Mouse (Mus musculus) lung, adult 2 months (tissue): Measurements from ENCODE around the gene Actl10. TPM values are rescaled to one million over a fixed set of nuclear protein-coding genes. Genes with fewer than 3 reads are reported as not detected.

Source experiments
- DNase-seq: peaks from one replicate; pipeline ENCODE4 v3.0.0; 2022
- H3K4me1 ChIP-seq: fragments of 200-500 bp; 2 replicates; pipeline ENCODE4 v1.6.1; 2011; ENCODE audit warnings: low read length; ENCODE audit not compliant: control insufficient read depth, insufficient read depth
- H3K4me3 ChIP-seq: fragments of 200-500 bp; replicated peaks from 2 replicates; pipeline ENCODE3; 2011; ENCODE audit warnings: low read depth, mild to moderate bottlenecking, control low read depth, low read length; ENCODE audit errors: extremely low read depth
- CTCF ChIP-seq: fragments of 200-500 bp; IDR thresholded peaks from 2 replicates; pipeline ENCODE4 v1.5.1; 2011; ENCODE audit warnings: mild to moderate bottlenecking, low read length, control low read depth; ENCODE audit not compliant: insufficient read depth
- POLR2A ChIP-seq: fragments of 200-500 bp; IDR thresholded peaks from 2 replicates; pipeline ENCODE4 v1.6.1; 2011; ENCODE audit warnings: low read depth, mild to moderate bottlenecking, control low read depth, low read length, borderline replicate concordance; ENCODE audit errors: extremely low read depth
- WGBS: fragments of 180-500 bp; shearing (Covaris S2); methylation state at CpG from one replicate; pipeline ENCODE4 v1.1.7; 2018; 5-methylcytosine and 5-hydroxymethylcytosine counted together
- polyA plus RNA-seq: library from polyadenylated mRNA; depleted of rRNA; stranded (reverse); fragments of >200 nt; gene quantifications from 2 replicates; pipeline ENCODE4 v1.2.3, GENCODE M21; 2012

Gene Actl10
- polyA plus RNA-seq, 1 experiment = 0.07 TPM

- H3K4me3 ChIP-seq = no peak overlapping the region
- 67% methylated on average over 3 of the region's 3 CpGs for WGBS
- no peak for TF ChIP-seq CTCF
- no peak for TF ChIP-seq POLR2A
- DNase-seq = no peak
- no peaks in the 10 kb centered on the region for H3K4me1 ChIP-seq
Observed at GRCm38 (mm10) chr2:154526531-154526930, 25.0 kb upstream of the Actl10 start.

- no peak overlapping the region for H3K4me3 ChIP-seq
- WGBS = 85% methylated on average over 3 of the region's 3 CpGs
- no peak for TF ChIP-seq CTCF
- no peak for TF ChIP-seq POLR2A
- DNase-seq = no peak
- no peaks in the 10 kb centered on the region for H3K4me1 ChIP-seq
Observed at GRCm38 (mm10) chr2:154532888-154533287, 18.7 kb upstream of the Actl10 start.

- no peaks in the 10 kb centered on the region for H3K4me1 ChIP-seq
- DNase-seq = no peak
- no peak for TF ChIP-seq POLR2A
- TF ChIP-seq CTCF = no peak
- H3K4me3 ChIP-seq = no peak overlapping the region
- 89% methylated on average over 12 of the region's 12 CpGs for WGBS
Observed at GRCm38 (mm10) chr2:154534704-154535270, 16.8 kb upstream of the Actl10 start.

- H3K4me3 ChIP-seq = no peak overlapping the region
- no peaks in the 10 kb centered on the region for H3K4me1 ChIP-seq
- no peak for TF ChIP-seq POLR2A
- TF ChIP-seq CTCF = no peak
- DNase-seq = no peak
- WGBS = 53% methylated on average over 2 of the region's 2 CpGs
Observed at GRCm38 (mm10) chr2:154538310-154538709, 13.3 kb upstream of the Actl10 start.

- TF ChIP-seq POLR2A (no peak), CTCF (no peak)
- no peak for DNase-seq
- Histone ChIP-seq H3K4me1 (no peaks in the 10 kb centered on the region), H3K4me3 (no peak overlapping the region)
- 36% methylated on average over 3 of the region's 3 CpGs for WGBS
Observed at GRCm38 (mm10) chr2:154538710-154539109, 12.9 kb upstream of the Actl10 start.

GRCm38 (mm10) chr2:154539720-154540119 is 11.9 kb upstream of the Actl10 start:
- no peak overlapping the region for H3K4me3 ChIP-seq
- H3K4me1 ChIP-seq = no peaks in the 10 kb centered on the region
- no peak for DNase-seq
- 76% methylated on average over 3 of the region's 3 CpGs for WGBS
- TF ChIP-seq CTCF (peak; percentile 40), POLR2A (no peak)

GRCm38 (mm10) chr2:154541630-154542029 is 9.9 kb upstream of the Actl10 start:
- WGBS = 84% methylated on average over 2 of the region's 2 CpGs
- TF ChIP-seq POLR2A = no peak
- no peak for TF ChIP-seq CTCF
- DNase-seq = no peak
- Histone ChIP-seq H3K4me3 (no peak overlapping the region), H3K4me1 (no peaks in the 10 kb centered on the region)

- Histone ChIP-seq H3K4me1 (no peaks in the 10 kb centered on the region), H3K4me3 (no peak overlapping the region)
- DNase-seq = no peak
- 81% methylated on average over 9 of the region's 9 CpGs for WGBS
- no peak for TF ChIP-seq POLR2A
- TF ChIP-seq CTCF = no peak
Observed at GRCm38 (mm10) chr2:154543567-154544347, 7.8 kb upstream of the Actl10 start.

GRCm38 (mm10) chr2:154546711-154547110 is 4.9 kb upstream of the Actl10 start, which contains the start of gene 1700003F12Rik:
TSS of gene 1700003F12Rik (plus strand) at chr2:154547085.
- TF ChIP-seq CTCF = no peak
- TF ChIP-seq POLR2A = no peak
- DNase-seq = no peak
- 93% methylated on average over 10 of the region's 10 CpGs for WGBS
- peaks cover 3% of the 10 kb centered on the region for H3K4me1 ChIP-seq
- no peak within 1 kb of the TSS for H3K4me3 ChIP-seq

- H3K4me3 ChIP-seq = no peak overlapping the region
- DNase-seq = no peak
- WGBS = 59% methylated on average over 3 of the region's 3 CpGs
- H3K4me1 ChIP-seq = peaks cover 10% of the 10 kb centered on the region
- TF ChIP-seq POLR2A = no peak
Observed at GRCm38 (mm10) chr2:154548688-154549087, 2.9 kb upstream of the Actl10 start.
